Mouse (Mus musculus) embryonic facial prominence, embryonic 10.5 days (tissue): ENCODE data around the gene Hpse. TPM values are rescaled to one million over a fixed set of nuclear protein-coding genes. Genes with fewer than 3 reads are reported as not detected.

Source experiments
- DNase-seq: peaks from one replicate; pipeline ENCODE4 v3.0.0-alpha.2; 2017; ENCODE audit warnings: low spot score
- H3K27ac ChIP-seq: fragments of 300-500 bp; sonication (generic); replicated peaks from 2 replicates; pipeline ENCODE4 v1.5.1; 2016; ENCODE audit warnings: mild to moderate bottlenecking
- H3K27me3 ChIP-seq: fragments of 300-500 bp; sonication (generic); replicated peaks from 2 replicates; pipeline ENCODE4 v1.6.1; 2016; ENCODE audit warnings: low read depth, mild to moderate bottlenecking; ENCODE audit not compliant: poor library complexity, severe bottlenecking
- H3K36me3 ChIP-seq: fragments of 300-500 bp; sonication (generic); replicated peaks from 2 replicates; pipeline ENCODE4 v1.6.1; 2016; ENCODE audit warnings: mild to moderate bottlenecking, moderate library complexity
- H3K4me1 ChIP-seq: fragments of 300-500 bp; sonication (generic); 2 replicates; pipeline ENCODE4 v1.6.1; 2016
- H3K4me3 ChIP-seq: fragments of 300-500 bp; sonication (generic); 2 replicates; pipeline ENCODE4 v1.5.1; 2016; ENCODE audit warnings: mild to moderate bottlenecking, moderate library complexity
- H3K9me3 ChIP-seq: fragments of 300-500 bp; sonication (generic); 2 replicates; pipeline ENCODE4 v1.6.1; 2016; ENCODE audit warnings: mild to moderate bottlenecking
- WGBS: fragments of 180-500 bp; shearing (Covaris S2); methylation state at CpG from one replicate; pipeline ENCODE4 v1.1.7; 2016; 5-methylcytosine and 5-hydroxymethylcytosine counted together
- polyA plus RNA-seq: library from polyadenylated mRNA; unstranded; fragments of >200 nt; fragmentation: Nextera tagmentation; extraction: Ambion mirVana; gene quantifications from 2 replicates; pipeline ENCODE4 v1.2.1, GENCODE M21; 2016

The Hpse gene
- polyA plus RNA-seq, 1 experiment from 2014 or later, result 0.52 TPM

- no peak overlapping the region for H3K27ac ChIP-seq
- H3K9me3 ChIP-seq, result no peaks in the 10 kb centered on the region
- H3K27me3 ChIP-seq, result no peaks in the 10 kb centered on the region
- H3K4me3 ChIP-seq, result no peak overlapping the region
- 75% methylated on average over 18 of the region's 18 CpGs for WGBS
- H3K36me3 ChIP-seq, result no peaks in the 10 kb centered on the region
- H3K4me1 ChIP-seq, result peaks cover 2% of the 10 kb centered on the region
- DNase-seq, result no peak
Observed at GRCm38 (mm10) chr5:100679911-100680541, 39.5 kb downstream of the Hpse start.

- no peaks in the 10 kb centered on the region for H3K9me3 ChIP-seq
- 11% methylated on average over 17 of the region's 17 CpGs for WGBS
- H3K4me3 ChIP-seq, result peak within 1 kb of the TSS; percentile 66
- H3K27ac ChIP-seq, result peak within 1 kb of the TSS; percentile 94
- DNase-seq, result peak; percentile 90
- H3K36me3 ChIP-seq, result peaks cover 15% of the 10 kb centered on the region
- peaks cover 22% of the 10 kb centered on the region for H3K4me1 ChIP-seq
- H3K27me3 ChIP-seq, result no peaks in the 10 kb centered on the region
Observed at GRCm38 (mm10) chr5:100674711-100675376, 44.7 kb downstream of the Hpse start, which contains the start of gene Coq2. Coq2 (minus strand) TSS chr5:100675140.

GRCm38 (mm10) chr5:100673745-100674486, 45.6 kb downstream of the Hpse start:
- Histone ChIP-seq H3K36me3 (peaks cover 19% of the 10 kb centered on the region), H3K4me1 (peaks cover 22% of the 10 kb centered on the region), H3K4me3 (peak overlapping the region; percentile 66), H3K27me3 (no peaks in the 10 kb centered on the region), H3K27ac (peak overlapping the region; percentile 94), H3K9me3 (no peaks in the 10 kb centered on the region)
- WGBS, result under 1% methylated on average over 71 of the region's 71 CpGs
- DNase-seq, result peak; percentile 93

- H3K4me3 ChIP-seq, result peak overlapping the region; percentile 66; the same call in 1 of the 2 replicates
- H3K27me3 ChIP-seq, result no peaks in the 10 kb centered on the region
- H3K9me3 ChIP-seq, result no peaks in the 10 kb centered on the region
- DNase-seq, result no peak
- 89% methylated on average over 4 of the region's 4 CpGs for WGBS
- peaks cover 29% of the 10 kb centered on the region for H3K36me3 ChIP-seq
- H3K4me1 ChIP-seq, result peaks cover 22% of the 10 kb centered on the region
- no peak overlapping the region for H3K27ac ChIP-seq
Observed at GRCm38 (mm10) chr5:100672403-100672802, 47.1 kb downstream of the Hpse start.

- Histone ChIP-seq H3K4me3 (no peak overlapping the region), H3K27ac (no peak overlapping the region), H3K9me3 (no peaks in the 10 kb centered on the region), H3K4me1 (peaks cover 22% of the 10 kb centered on the region), H3K36me3 (peaks cover 35% of the 10 kb centered on the region), H3K27me3 (no peaks in the 10 kb centered on the region)
- no peak for DNase-seq
- WGBS, result 86% methylated on average over 3 of the region's 3 CpGs
Observed at GRCm38 (mm10) chr5:100671897-100672296, 47.6 kb downstream of the Hpse start.

- WGBS, result 25% methylated on average over 5 of the region's 5 CpGs
- H3K36me3 ChIP-seq, result peaks cover 37% of the 10 kb centered on the region
- H3K27me3 ChIP-seq, result no peaks in the 10 kb centered on the region
Observed at GRCm38 (mm10) chr5:100671398-100671797, 48.1 kb downstream of the Hpse start.

GRCm38 (mm10) chr5:100666965-100667364, 52.6 kb downstream of the Hpse start:
- H3K36me3 ChIP-seq, result peaks cover 77% of the 10 kb centered on the region
- no peaks in the 10 kb centered on the region for H3K4me1 ChIP-seq
- no peaks in the 10 kb centered on the region for H3K9me3 ChIP-seq
- H3K27me3 ChIP-seq, result no peaks in the 10 kb centered on the region
- no peak overlapping the region for H3K4me3 ChIP-seq
- 87% methylated on average over 1 of the region's 1 CpGs for WGBS
- no peak overlapping the region for H3K27ac ChIP-seq
- no peak for DNase-seq

More at GRCm38 (mm10) chr5:100671398-100671797, 48.1 kb downstream of the Hpse start:
- no peak overlapping the region for H3K4me3 ChIP-seq
- H3K9me3 ChIP-seq, result no peaks in the 10 kb centered on the region
- DNase-seq, result peak; percentile 55
- no peak overlapping the region for H3K27ac ChIP-seq
- H3K4me1 ChIP-seq, result peaks cover 22% of the 10 kb centered on the region

- H3K4me3 ChIP-seq, result no peak overlapping the region
- DNase-seq, result no peak
- no peaks in the 10 kb centered on the region for H3K4me1 ChIP-seq
- no peaks in the 10 kb centered on the region for H3K9me3 ChIP-seq
- peaks cover 87% of the 10 kb centered on the region for H3K36me3 ChIP-seq
- 56% methylated on average over 5 of the region's 5 CpGs for WGBS
- no peaks in the 10 kb centered on the region for H3K27me3 ChIP-seq
- no peak overlapping the region for H3K27ac ChIP-seq
Observed at GRCm38 (mm10) chr5:100663854-100664253, 55.7 kb downstream of the Hpse start.

- peaks cover 91% of the 10 kb centered on the region for H3K36me3 ChIP-seq
- H3K9me3 ChIP-seq, result no peaks in the 10 kb centered on the region
- 93% methylated on average over 6 of the region's 6 CpGs for WGBS
- H3K27ac ChIP-seq, result no peak overlapping the region
- H3K4me3 ChIP-seq, result no peak overlapping the region
- DNase-seq, result no peak
- no peaks in the 10 kb centered on the region for H3K4me1 ChIP-seq
- no peaks in the 10 kb centered on the region for H3K27me3 ChIP-seq
Observed at GRCm38 (mm10) chr5:100663011-100663410, 56.5 kb downstream of the Hpse start.

GRCm38 (mm10) chr5:100658460-100658859, 61.1 kb downstream of the Hpse start:
- DNase-seq, result no peak
- no peaks in the 10 kb centered on the region for H3K4me1 ChIP-seq
- H3K27ac ChIP-seq, result no peak overlapping the region
- H3K36me3 ChIP-seq, result peaks cover 97% of the 10 kb centered on the region
- no peaks in the 10 kb centered on the region for H3K27me3 ChIP-seq
- no peaks in the 10 kb centered on the region for H3K9me3 ChIP-seq
- no peak overlapping the region for H3K4me3 ChIP-seq
- 86% methylated on average over 6 of the region's 6 CpGs for WGBS

- 87% methylated on average over 6 of the region's 6 CpGs for WGBS
- Histone ChIP-seq H3K27ac (no peak overlapping the region), H3K4me3 (no peak overlapping the region), H3K27me3 (no peaks in the 10 kb centered on the region), H3K4me1 (no peaks in the 10 kb centered on the region), H3K36me3 (peaks cover 82% of the 10 kb centered on the region), H3K9me3 (no peaks in the 10 kb centered on the region)
- no peak for DNase-seq
Observed at GRCm38 (mm10) chr5:100656352-100656751, 63.2 kb downstream of the Hpse start.

- peaks cover 5% of the 10 kb centered on the region; the same call in 1 of the 2 replicates for H3K4me1 ChIP-seq
- H3K27ac ChIP-seq, result no peak overlapping the region
- DNase-seq, result no peak
- 90% methylated on average over 9 of the region's 9 CpGs for WGBS
- H3K9me3 ChIP-seq, result no peaks in the 10 kb centered on the region
- H3K4me3 ChIP-seq, result no peak overlapping the region
- H3K27me3 ChIP-seq, result no peaks in the 10 kb centered on the region
- H3K36me3 ChIP-seq, result peaks cover 42% of the 10 kb centered on the region
Observed at GRCm38 (mm10) chr5:100652327-100652726, 67.2 kb downstream of the Hpse start.
